Mouse (Mus musculus) adrenal gland, postnatal 4 days (tissue): Measurements from ENCODE around the gene Polr1b. TPM values are rescaled to one million over a fixed set of nuclear protein-coding genes. Genes with fewer than 3 reads are reported as not detected.

ENCODE experiments used
- DNase-seq, 2 experiments: peaks; one replicate each; pipeline ENCODE4 v3.0.0; 2021 to 2022; ENCODE audit warnings: low spot score in 2 of 2, mixed read lengths in 2 of 2
- total RNA-seq, 2 experiments: library from RNA; stranded (reverse); gene quantifications; 2 replicates each; pipeline ENCODE4 v1.2.3; 2021

Gene Polr1b
- total RNA-seq, 2 experiments from 2014 or later = 24.3 to 29.1 TPM

- DNase-seq = no peak
These were observed 15.0 kb downstream of the Polr1b start for GRCm38 (mm10) chr2:129115706-129116367.

- no peak for DNase-seq
These were observed 15.6 kb downstream of the Polr1b start for GRCm38 (mm10) chr2:129116368-129116739.

GRCm38 (mm10) chr2:129118061-129118460 is 17.3 kb downstream of the Polr1b start:
- DNase-seq = no peak

- no peak for DNase-seq
These were observed 21.2 kb downstream of the Polr1b start for GRCm38 (mm10) chr2:129121986-129122385.

GRCm38 (mm10) chr2:129129412-129129929 is 28.7 kb downstream of the Polr1b start, which contains the start of gene Chchd5:
Chchd5 (plus strand) TSS chr2:129129700.
- peak; percentile 52 to 77 for DNase-seq

- DNase-seq = no peak
These were observed 29.3 kb downstream of the Polr1b start for GRCm38 (mm10) chr2:129129987-129130545.

GRCm38 (mm10) chr2:129130776-129131175 is 30.0 kb downstream of the Polr1b start:
- DNase-seq = no peak

- no peak for DNase-seq
These were observed 31.4 kb downstream of the Polr1b start for GRCm38 (mm10) chr2:129132231-129132630.

GRCm38 (mm10) chr2:129133006-129133805 is 32.4 kb downstream of the Polr1b start:
- peak in 1 of 2 experiments; percentile 23 for DNase-seq

- DNase-seq = no peak
These were observed 39.1 kb downstream of the Polr1b start for GRCm38 (mm10) chr2:129139906-129140305.

GRCm38 (mm10) chr2:129148836-129149235 is 48.0 kb downstream of the Polr1b start:
- no peak for DNase-seq

GRCm38 (mm10) chr2:129150386-129150785 is 49.6 kb downstream of the Polr1b start:
- no peak for DNase-seq

GRCm38 (mm10) chr2:129151111-129151510 is 50.3 kb downstream of the Polr1b start:
- no peak for DNase-seq

- no peak for DNase-seq
These were observed 52.0 kb downstream of the Polr1b start for GRCm38 (mm10) chr2:129152751-129153150.

- DNase-seq = no peak
These were observed 64.0 kb downstream of the Polr1b start for GRCm38 (mm10) chr2:129164815-129165214.

GRCm38 (mm10) chr2:129166466-129167463 is 66.0 kb downstream of the Polr1b start:
- no peak for DNase-seq

- DNase-seq = no peak
These were observed 72.6 kb downstream of the Polr1b start for GRCm38 (mm10) chr2:129173386-129173785.

GRCm38 (mm10) chr2:129174474-129174873 is 73.7 kb downstream of the Polr1b start:
- DNase-seq = no peak

GRCm38 (mm10) chr2:129175636-129176035 is 74.8 kb downstream of the Polr1b start:
- DNase-seq = no peak
